Mouse (Mus musculus) macrophage (primary cell): Measurements from ENCODE around the gene Cnot8. TPM values are rescaled to one million over a fixed set of nuclear protein-coding genes. Genes with fewer than 3 reads are reported as not detected.
"Not testable (repeated sequence)": the region's sequence is repeated elsewhere in the genome, so short reads cannot be mapped to it uniquely, and the experiment has no call there.

Source experiments
- H3K27ac ChIP-seq: fragments of 350-480 bp; formaldehyde crosslinking; 2 replicates; pipeline ENCODE4 v1.9.0; 2021
- H3K36me3 ChIP-seq: fragments of 350-480 bp; formaldehyde crosslinking; 2 replicates; pipeline ENCODE4 v1.9.0; 2021; ENCODE audit errors: inconsistent target
- H3K4me3 ChIP-seq: fragments of 350-480 bp; formaldehyde crosslinking; 2 replicates; pipeline ENCODE4 v1.9.0; 2021; ENCODE audit errors: inconsistent target
- H3K79me2 ChIP-seq: fragments of 350-480 bp; formaldehyde crosslinking; 2 replicates; pipeline ENCODE4 v1.9.0; 2021; ENCODE audit errors: inconsistent target
- WGBS: methylation state at CpG from one replicate; pipeline ENCODE4 v1.1.7; 2026; ENCODE audit warnings: inconsistent platforms; ENCODE audit not compliant: missing documents; 5-methylcytosine and 5-hydroxymethylcytosine counted together
- polyA plus RNA-seq: library from polyadenylated mRNA; stranded (reverse); fragments of 250-400 nt; gene quantifications from 3 replicates; pipeline ENCODE4 v1.2.4, GENCODE M21; 2018; ENCODE audit warnings: inconsistent platforms

The Cnot8 gene
- polyA plus RNA-seq, 1 experiment from 2014 or later: 36.2 TPM

GRCm38 (mm10) chr11:58097621-58098365 lies 6.2 kb upstream of the Cnot8 start:
- Histone ChIP-seq H3K4me3 (no peak overlapping the region), H3K79me2 (no peaks in the 10 kb centered on the region), H3K36me3 (no peaks in the 10 kb centered on the region), H3K27ac (no peak overlapping the region)
- WGBS: 23% methylated on average over 25 of the region's 38 CpGs

DNA sequence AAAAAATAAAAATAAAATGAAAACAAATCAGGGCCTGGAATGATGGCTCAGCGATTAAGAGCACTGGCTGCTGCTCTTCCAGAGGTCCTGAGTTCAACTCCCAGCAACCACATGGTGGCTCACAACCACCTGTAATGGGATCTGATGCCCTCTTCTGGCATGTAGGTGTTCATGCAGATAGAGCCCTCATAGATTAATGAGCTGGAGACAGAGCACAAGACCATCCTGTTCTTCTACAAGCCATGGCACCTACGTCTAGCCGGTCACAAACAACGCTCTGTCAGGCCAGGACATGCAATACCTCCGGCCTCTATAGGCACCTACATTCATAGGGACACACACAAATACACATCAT lies 5.6 kb upstream of the Cnot8 start:
- WGBS: 83% methylated on average over 5 of the region's 5 CpGs
- not testable (repeated sequence) for H3K36me3 ChIP-seq, H3K27ac ChIP-seq, H3K4me3 ChIP-seq, H3K79me2 ChIP-seq

DNA sequence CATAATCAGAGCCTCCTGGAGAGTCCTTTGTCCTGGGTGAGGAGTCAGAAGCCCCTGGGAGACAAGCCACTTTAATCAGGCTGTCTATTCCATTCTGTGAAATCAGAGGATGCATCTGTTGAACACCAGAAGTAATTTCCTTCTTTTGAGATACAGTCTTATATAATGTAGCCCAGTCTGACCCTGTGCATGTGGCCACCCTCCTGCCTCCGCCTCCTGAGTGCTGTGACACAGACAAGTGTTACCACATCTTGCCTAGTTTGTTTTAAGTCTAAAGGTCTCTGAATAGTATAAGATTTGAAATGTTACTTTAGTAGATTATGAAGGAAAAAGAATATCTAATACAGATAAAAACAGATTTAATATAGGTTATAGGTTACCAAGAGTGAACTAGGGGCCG lies 3.9 kb upstream of the Cnot8 start:
- Histone ChIP-seq H3K27ac (no peak overlapping the region), H3K36me3 (no peaks in the 10 kb centered on the region), H3K79me2 (peaks cover 6% of the 10 kb centered on the region), H3K4me3 (no peak overlapping the region)
- WGBS: 88% methylated on average over 2 of the region's 2 CpGs

GRCm38 (mm10) chr11:58101194-58101720 lies 2.7 kb upstream of the Cnot8 start:
- Histone ChIP-seq H3K27ac (no peak overlapping the region), H3K4me3 (no peak overlapping the region), H3K36me3 (no peaks in the 10 kb centered on the region), H3K79me2 (peaks cover 18% of the 10 kb centered on the region)
- 98% methylated on average over 4 of the region's 4 CpGs for WGBS

DNA sequence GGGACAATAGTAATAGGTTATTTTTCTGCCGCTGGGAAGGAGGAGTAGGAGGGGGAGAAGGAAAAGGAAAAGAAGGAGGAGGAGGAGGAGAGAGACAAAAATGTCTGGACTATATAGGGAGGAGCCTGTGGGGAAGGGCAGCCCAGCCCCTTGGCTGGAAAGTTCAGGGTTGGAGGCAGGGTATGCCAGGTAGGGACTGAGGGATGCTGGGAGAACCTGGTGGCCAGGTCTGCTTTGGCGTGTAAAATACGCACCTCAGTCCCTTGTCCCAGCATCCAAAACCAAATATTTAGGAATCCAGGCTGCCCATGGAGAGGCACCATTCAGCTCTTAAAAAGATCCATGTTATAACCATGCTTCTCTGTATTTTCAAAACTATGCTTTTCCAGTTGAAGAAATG lies 1.8 kb upstream of the Cnot8 start:
- H3K27ac ChIP-seq: no peak overlapping the region
- no peaks in the 10 kb centered on the region for H3K36me3 ChIP-seq
- WGBS: 76% methylated on average over 3 of the region's 3 CpGs
- H3K79me2 ChIP-seq: peaks cover 25% of the 10 kb centered on the region
- no peak overlapping the region for H3K4me3 ChIP-seq

GRCm38 (mm10) chr11:58102581-58103343 lies 1.2 kb upstream of the Cnot8 start:
- WGBS: 69% methylated on average over 9 of the region's 9 CpGs
- Histone ChIP-seq H3K27ac (no peak overlapping the region), H3K4me3 (no peak overlapping the region)

DNA sequence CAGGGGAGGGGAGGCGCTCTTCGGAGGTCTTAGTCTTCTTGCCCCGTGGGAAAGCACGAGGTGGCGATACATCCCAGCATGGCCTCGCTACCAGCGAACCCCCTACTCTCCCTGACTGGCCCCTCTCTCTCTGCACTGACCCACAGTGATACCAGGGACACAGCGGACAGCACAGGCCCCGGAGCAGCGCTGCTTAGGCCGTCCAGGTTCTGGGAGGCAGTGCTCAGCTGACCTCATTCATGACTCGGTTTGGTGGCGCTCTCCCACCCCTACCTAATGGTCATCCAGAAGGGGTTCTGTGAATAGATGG lies 654 bp upstream of the Cnot8 start:
- H3K36me3 ChIP-seq: no peaks in the 10 kb centered on the region
- peak overlapping the region; percentile 21; the same call in 1 of the 2 replicates for H3K27ac ChIP-seq
- peaks cover 37% of the 10 kb centered on the region for H3K79me2 ChIP-seq
- peak overlapping the region; percentile 5; the same call in 1 of the 2 replicates for H3K4me3 ChIP-seq
- WGBS: 84% methylated on average over 13 of the region's 13 CpGs

More at GRCm38 (mm10) chr11:58102581-58103343, 1.2 kb upstream of the Cnot8 start:
- H3K36me3 ChIP-seq: no peaks in the 10 kb centered on the region
- H3K79me2 ChIP-seq: peaks cover 31% of the 10 kb centered on the region

- under 1% methylated on average over 24 of the region's 24 CpGs for WGBS
- Histone ChIP-seq H3K36me3 (no peaks in the 10 kb centered on the region; the same call in 1 of the 2 replicates), H3K79me2 (peaks cover 47% of the 10 kb centered on the region), H3K4me3 (peak overlapping the region; percentile 61), H3K27ac (peak overlapping the region; percentile 76)
Measured at GRCm38 (mm10) chr11:58104351-58104791, 418 bp downstream of the Cnot8 start.

GRCm38 (mm10) chr11:58107009-58107408 lies 3.1 kb downstream of the Cnot8 start:
- H3K27ac ChIP-seq: no peak overlapping the region
- peaks cover 72% of the 10 kb centered on the region for H3K79me2 ChIP-seq
- no peak overlapping the region for H3K4me3 ChIP-seq
- peaks cover 24% of the 10 kb centered on the region for H3K36me3 ChIP-seq
- 82% methylated on average over 1 of the region's 3 CpGs for WGBS

- 45% methylated on average over 4 of the region's 4 CpGs for WGBS
- Histone ChIP-seq H3K27ac (no peak overlapping the region), H3K36me3 (peaks cover 32% of the 10 kb centered on the region)
Measured at GRCm38 (mm10) chr11:58107664-58108337, 3.8 kb downstream of the Cnot8 start.

GRCm38 (mm10) chr11:58116560-58116959 lies 12.6 kb downstream of the Cnot8 start:
- Histone ChIP-seq H3K36me3 (peaks cover 72% of the 10 kb centered on the region), H3K27ac (no peak overlapping the region), H3K79me2 (peaks cover 3% of the 10 kb centered on the region; the same call in 1 of the 2 replicates), H3K4me3 (no peak overlapping the region)
- WGBS: 22% methylated on average over 1 of the region's 1 CpGs

More at GRCm38 (mm10) chr11:58107664-58108337, 3.8 kb downstream of the Cnot8 start:
- peaks cover 72% of the 10 kb centered on the region for H3K79me2 ChIP-seq
- no peak overlapping the region for H3K4me3 ChIP-seq

DNA sequence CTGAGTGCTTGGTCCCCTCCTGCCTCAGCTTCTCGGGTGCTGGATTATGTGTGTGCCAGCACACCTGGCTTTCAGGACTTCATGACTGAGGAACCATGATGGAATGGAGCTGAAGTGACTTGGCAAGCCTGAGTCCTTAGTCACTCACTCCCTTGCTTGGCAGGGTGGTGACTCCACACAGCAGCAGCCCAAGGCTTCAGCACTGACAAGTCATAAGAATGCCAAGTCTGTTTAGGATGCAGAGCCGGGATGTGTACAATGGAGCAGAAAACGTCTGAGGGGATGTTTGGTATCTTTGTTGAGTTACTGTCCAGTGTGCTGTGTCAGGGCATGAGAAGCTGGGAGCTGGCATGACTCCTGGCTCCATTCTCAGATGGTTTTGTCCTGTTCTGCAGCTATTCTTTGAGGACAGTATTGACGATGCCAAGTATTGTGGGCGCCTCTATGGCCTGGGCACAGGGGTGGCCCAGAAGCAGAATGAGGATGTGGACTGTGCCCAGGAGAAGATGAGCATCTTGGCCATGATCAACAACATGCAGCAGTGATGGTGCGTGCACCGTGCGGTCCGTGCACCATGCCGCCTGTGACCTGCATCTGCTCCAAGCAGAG lies 13.2 kb downstream of the Cnot8 start:
- WGBS: 84% methylated on average over 9 of the region's 10 CpGs
- H3K4me3 ChIP-seq: no peak overlapping the region
- no peak overlapping the region for H3K27ac ChIP-seq
- H3K79me2 ChIP-seq: no peaks in the 10 kb centered on the region; the same call in 1 of the 2 replicates
- peaks cover 71% of the 10 kb centered on the region for H3K36me3 ChIP-seq

DNA sequence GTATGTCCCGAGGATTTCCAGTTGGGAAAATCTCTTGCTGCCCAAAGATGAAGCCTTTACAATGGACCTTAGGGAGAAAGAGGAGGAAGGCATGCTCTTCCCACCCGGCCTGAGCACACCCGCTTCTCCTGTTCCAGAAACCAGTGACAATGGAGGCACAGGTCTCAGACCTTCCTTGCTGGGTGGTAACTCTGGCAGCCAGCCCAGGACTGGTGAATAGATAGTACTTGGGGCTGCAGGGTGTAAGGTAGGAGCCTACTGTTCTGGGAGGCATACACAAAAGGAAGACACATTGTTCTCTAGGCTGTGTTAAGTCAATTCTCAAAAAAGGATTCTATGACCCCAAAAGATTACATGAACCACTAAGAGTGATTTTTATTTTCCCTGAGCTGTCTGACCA lies 16.7 kb downstream of the Cnot8 start:
- no peaks in the 10 kb centered on the region; the same call in 1 of the 2 replicates for H3K79me2 ChIP-seq
- peaks cover 38% of the 10 kb centered on the region; the same call in 1 of the 2 replicates for H3K36me3 ChIP-seq
- no peak overlapping the region for H3K4me3 ChIP-seq
- H3K27ac ChIP-seq: no peak overlapping the region
- WGBS: 95% methylated on average over 3 of the region's 3 CpGs

DNA sequence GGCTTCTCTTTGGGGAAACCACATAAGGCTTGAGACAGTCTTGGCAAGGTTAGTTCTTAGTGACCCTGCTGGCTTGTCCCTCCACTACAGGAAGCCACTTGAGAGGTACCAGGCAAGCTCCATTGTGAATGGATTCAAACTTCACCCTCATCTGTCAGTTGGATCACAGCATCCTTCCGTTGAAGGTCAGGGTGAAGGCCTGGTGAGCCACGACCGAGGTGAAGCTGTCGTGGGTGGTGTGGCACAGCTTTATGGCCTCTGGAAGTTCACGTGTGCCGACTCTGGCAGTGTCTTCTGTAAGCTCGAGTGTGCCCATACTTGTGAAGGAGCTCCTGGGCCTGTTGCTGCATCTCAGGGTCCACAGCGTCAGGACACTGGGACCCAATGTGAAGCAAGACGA lies 17.4 kb downstream of the Cnot8 start:
- peaks cover 37% of the 10 kb centered on the region; the same call in 1 of the 2 replicates for H3K36me3 ChIP-seq
- H3K79me2 ChIP-seq: no peaks in the 10 kb centered on the region; the same call in 1 of the 2 replicates
- WGBS: 93% methylated on average over 9 of the region's 9 CpGs
- no peak overlapping the region for H3K4me3 ChIP-seq
- H3K27ac ChIP-seq: no peak overlapping the region
